Mouse (Mus musculus) megakaryocyte, embryonic 14.5 days (primary cell): ENCODE results near the gene Trabd2b. TPM values are rescaled to one million over a fixed set of nuclear protein-coding genes. Genes with fewer than 3 reads are reported as not detected.

Experiments
- H3K27me3 ChIP-seq: replicated peaks from 2 replicates; pipeline ENCODE3; 2012; ENCODE audit warnings: inconsistent platforms
- H3K36me3 ChIP-seq: replicated peaks from 2 replicates; pipeline ENCODE3; 2012; ENCODE audit warnings: low read length, inconsistent platforms, mixed read lengths
- H3K4me1 ChIP-seq: 2 replicates; pipeline ENCODE4 v1.6.1; 2012; ENCODE audit warnings: inconsistent platforms
- H3K4me3 ChIP-seq: replicated peaks from 2 replicates; pipeline ENCODE3; 2012; ENCODE audit warnings: moderate library complexity, mild to moderate bottlenecking, inconsistent platforms
- H3K9me3 ChIP-seq: 2 replicates; pipeline ENCODE4 v1.6.1; 2012; ENCODE audit warnings: inconsistent platforms
- FLI1 ChIP-seq: IDR thresholded peaks from 2 replicates; pipeline ENCODE4 v1.6.1; 2012; ENCODE audit warnings: low read length, inconsistent platforms, mixed read lengths
- GATA1 ChIP-seq: IDR thresholded peaks from 3 replicates; pipeline ENCODE4 v1.6.1; 2012; ENCODE audit warnings: mixed read lengths, low read length, inconsistent platforms, borderline replicate concordance
- polyA plus RNA-seq: library from polyadenylated mRNA; stranded (reverse); fragments of >175 nt; gene quantifications from 2 replicates; pipeline ENCODE4 v1.2.3, GENCODE M21; 2012; ENCODE audit warnings: low replicate concordance; ENCODE audit not compliant: insufficient read depth

The Trabd2b gene
- polyA plus RNA-seq, 1 experiment = not detected

GRCm38 (mm10) chr4:114624114-114624910 is 217.8 kb downstream of the Trabd2b start:
- H3K27me3 ChIP-seq = peaks cover 47% of the 10 kb centered on the region

GRCm38 (mm10) chr4:114625357-114625756 is 218.8 kb downstream of the Trabd2b start:
- Histone ChIP-seq H3K9me3 (no peaks in the 10 kb centered on the region), H3K36me3 (no peaks in the 10 kb centered on the region), H3K4me1 (no peaks in the 10 kb centered on the region), H3K27me3 (peaks cover 45% of the 10 kb centered on the region), H3K4me3 (no peak overlapping the region)
- TF ChIP-seq FLI1 (no peak), GATA1 (no peak)

More at GRCm38 (mm10) chr4:114624114-114624910, 217.8 kb downstream of the Trabd2b start:
- Histone ChIP-seq H3K9me3 (no peaks in the 10 kb centered on the region), H3K36me3 (no peaks in the 10 kb centered on the region), H3K4me1 (no peaks in the 10 kb centered on the region), H3K4me3 (no peak overlapping the region)
- TF ChIP-seq GATA1 = no peak
- TF ChIP-seq FLI1 = no peak

GRCm38 (mm10) chr4:114625920-114626319 is 219.4 kb downstream of the Trabd2b start:
- no peak for TF ChIP-seq GATA1
- no peak for TF ChIP-seq FLI1
- H3K9me3 ChIP-seq = no peaks in the 10 kb centered on the region
- no peak overlapping the region for H3K4me3 ChIP-seq
- peaks cover 44% of the 10 kb centered on the region for H3K27me3 ChIP-seq
- H3K36me3 ChIP-seq = no peaks in the 10 kb centered on the region
- no peaks in the 10 kb centered on the region for H3K4me1 ChIP-seq

- peaks cover 48% of the 10 kb centered on the region for H3K27me3 ChIP-seq
- no peaks in the 10 kb centered on the region for H3K4me1 ChIP-seq
- no peaks in the 10 kb centered on the region for H3K36me3 ChIP-seq
- H3K4me3 ChIP-seq = no peak overlapping the region
- H3K9me3 ChIP-seq = no peaks in the 10 kb centered on the region
- no peak for TF ChIP-seq GATA1
- TF ChIP-seq FLI1 = no peak
These were observed 221.3 kb downstream of the Trabd2b start for GRCm38 (mm10) chr4:114627674-114628293.

- 0 out of 2 replicates have a peak, but pooled peaks cover 3% of the 10 kb centered on the region for H3K4me1 ChIP-seq
These were observed 229.4 kb downstream of the Trabd2b start for GRCm38 (mm10) chr4:114635889-114636288.

DNA sequence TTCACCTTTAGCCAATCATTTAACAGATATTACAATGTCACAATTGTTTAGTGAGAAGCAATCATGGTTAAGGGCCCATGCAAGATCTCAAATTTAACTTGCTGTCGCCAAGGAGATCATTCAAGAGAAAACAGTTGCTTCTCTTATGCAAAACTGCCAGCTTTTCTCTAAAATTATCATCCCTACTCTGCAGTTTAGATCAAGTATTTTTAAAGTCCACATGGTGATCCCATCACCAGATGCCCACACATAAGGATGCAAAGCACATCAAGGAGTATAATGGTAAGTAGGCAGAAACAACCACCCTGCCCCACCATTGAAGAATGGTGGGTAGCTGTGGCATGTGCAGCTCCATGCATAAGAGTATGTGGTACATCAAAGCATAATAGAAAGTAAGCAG is 229.8 kb downstream of the Trabd2b start:
- TF ChIP-seq GATA1 = no peak
- no peak for TF ChIP-seq FLI1
- 0 out of 2 replicates have a peak, but pooled peaks cover 3% of the 10 kb centered on the region for H3K4me1 ChIP-seq
- H3K9me3 ChIP-seq = no peaks in the 10 kb centered on the region
- H3K4me3 ChIP-seq = no peak overlapping the region
- no peaks in the 10 kb centered on the region for H3K36me3 ChIP-seq
- H3K27me3 ChIP-seq = peaks cover 42% of the 10 kb centered on the region

More at GRCm38 (mm10) chr4:114635889-114636288, 229.4 kb downstream of the Trabd2b start:
- Histone ChIP-seq H3K27me3 (peaks cover 45% of the 10 kb centered on the region), H3K9me3 (no peaks in the 10 kb centered on the region), H3K4me3 (no peak overlapping the region), H3K36me3 (no peaks in the 10 kb centered on the region)
- TF ChIP-seq FLI1 (no peak), GATA1 (no peak)

- H3K27me3 ChIP-seq = peaks cover 41% of the 10 kb centered on the region
- no peak overlapping the region for H3K4me3 ChIP-seq
- H3K4me1 ChIP-seq = peaks cover 4% of the 10 kb centered on the region
- TF ChIP-seq FLI1 (no peak), GATA1 (no peak)
- H3K36me3 ChIP-seq = no peaks in the 10 kb centered on the region
- no peaks in the 10 kb centered on the region for H3K9me3 ChIP-seq
These were observed 230.6 kb downstream of the Trabd2b start for GRCm38 (mm10) chr4:114637120-114637519.

- Histone ChIP-seq H3K4me3 (no peak overlapping the region), H3K36me3 (no peaks in the 10 kb centered on the region), H3K4me1 (peaks cover 22% of the 10 kb centered on the region), H3K9me3 (no peaks in the 10 kb centered on the region), H3K27me3 (peaks cover 25% of the 10 kb centered on the region)
- no peak for TF ChIP-seq FLI1
- TF ChIP-seq GATA1 = no peak
These were observed 235.9 kb downstream of the Trabd2b start for GRCm38 (mm10) chr4:114642469-114642868.

GRCm38 (mm10) chr4:114643679-114644208 is 237.2 kb downstream of the Trabd2b start:
- Histone ChIP-seq H3K4me3 (no peak overlapping the region), H3K27me3 (peaks cover 25% of the 10 kb centered on the region), H3K4me1 (peaks cover 34% of the 10 kb centered on the region), H3K9me3 (no peaks in the 10 kb centered on the region), H3K36me3 (no peaks in the 10 kb centered on the region)
- TF ChIP-seq GATA1 (no peak), FLI1 (no peak)

DNA sequence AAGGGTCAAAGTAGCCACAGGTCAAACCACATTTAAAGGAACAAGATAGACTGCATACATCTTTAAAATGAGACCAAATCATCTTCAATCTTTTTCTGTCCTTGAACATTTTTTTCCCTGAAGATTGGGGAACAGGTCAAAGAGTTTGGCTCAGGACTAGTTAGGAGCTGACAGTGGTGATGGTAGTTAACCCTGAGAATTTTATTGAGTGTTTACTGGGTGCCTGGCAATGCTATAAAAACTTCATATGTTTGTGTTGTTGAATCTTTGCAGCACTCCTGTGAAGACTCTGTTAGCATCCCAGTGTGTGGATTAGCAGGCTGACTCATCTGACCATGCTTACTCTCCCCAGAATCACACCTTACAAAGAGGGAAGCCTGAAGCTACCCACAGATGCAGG is 238.8 kb downstream of the Trabd2b start:
- TF ChIP-seq GATA1 (no peak), FLI1 (no peak)
- H3K4me1 ChIP-seq = peaks cover 50% of the 10 kb centered on the region
- H3K9me3 ChIP-seq = no peaks in the 10 kb centered on the region
- no peaks in the 10 kb centered on the region for H3K36me3 ChIP-seq
- H3K4me3 ChIP-seq = no peak overlapping the region
- peaks cover 13% of the 10 kb centered on the region for H3K27me3 ChIP-seq
